Mouse (Mus musculus): Measurements from ENCODE around the gene Gfm1.

DNA sequence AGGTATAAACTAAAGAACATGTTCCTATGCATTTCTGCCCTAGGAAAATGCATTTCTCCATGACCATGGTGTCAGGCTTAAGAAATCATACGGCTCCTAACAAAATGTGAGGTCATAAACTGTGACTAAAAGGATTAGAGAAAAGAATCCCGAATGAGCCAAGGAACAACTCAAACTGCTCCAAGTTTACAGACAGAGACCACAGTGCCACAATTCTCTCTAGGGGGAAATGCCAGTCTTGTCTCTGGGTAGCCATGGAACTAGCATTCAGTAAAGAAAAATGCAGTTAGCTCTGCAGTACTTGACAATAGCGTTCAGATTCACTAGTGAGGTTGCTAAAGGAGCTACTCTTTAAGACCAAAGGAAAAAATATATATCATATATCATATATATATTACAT is 30.0 kb downstream of the Gfm1 start:
- TF ChIP-seq CTCF (IDR thresholded peaks at IDR 0.05; ENCODE audit: extremely low read depth, insufficient read depth, low read length) (no peak), POLR2A (IDR thresholded peaks at IDR 0.05; ENCODE audit: extremely low read depth, insufficient read depth, low read length) (no peak)
